Mouse (Mus musculus): ENCODE measurements around the gene Pmm1.
"Not testable (repeated sequence)": the region's sequence is repeated elsewhere in the genome, so short reads cannot be mapped to it uniquely, and the experiment has no call there.

Pmm1 gene

DNA sequence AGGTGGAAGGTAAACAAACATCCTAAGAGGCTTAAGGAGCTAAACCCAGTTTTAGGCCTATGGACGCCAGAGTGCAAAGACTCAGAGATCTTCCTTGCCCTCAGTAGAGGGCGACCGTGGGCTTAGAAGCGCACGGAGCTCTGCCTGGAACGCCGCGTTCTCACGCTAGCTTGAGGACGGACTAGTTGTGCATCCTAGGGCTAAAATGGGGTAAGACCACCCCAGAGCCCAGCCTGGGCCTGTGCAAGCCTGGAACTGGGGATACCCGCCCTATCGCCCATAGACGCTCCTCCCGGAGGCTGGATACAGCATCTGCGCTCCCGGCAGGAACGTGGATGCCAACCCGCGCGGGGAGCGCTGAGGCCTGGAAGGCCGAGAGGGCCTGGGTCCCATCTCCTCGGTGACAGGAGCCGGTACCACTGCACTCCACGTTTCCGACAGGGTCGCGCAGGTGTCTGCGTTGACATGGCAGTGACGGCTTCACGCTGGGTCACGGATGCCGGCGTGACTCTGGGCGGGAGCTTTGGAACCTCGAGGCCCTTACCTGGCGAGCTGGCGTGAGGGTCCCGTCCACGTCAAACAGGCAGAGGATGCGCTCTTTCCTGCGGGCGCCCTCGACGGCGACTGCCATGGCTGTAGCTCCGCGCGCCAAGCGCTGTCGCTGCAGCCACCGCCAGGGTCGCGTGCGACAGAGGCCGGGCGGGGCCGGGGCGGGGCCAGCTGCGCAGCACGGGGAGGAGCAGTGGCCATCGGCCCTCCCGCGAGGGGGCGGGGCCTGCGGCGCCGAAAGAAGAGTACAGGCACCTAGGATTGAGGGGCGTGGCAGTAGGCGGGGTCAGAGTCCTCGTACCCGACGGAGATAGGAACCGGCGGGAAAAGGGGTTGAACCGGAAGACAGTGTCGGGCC lies at the start of gene Pmm1:
Pmm1 (minus strand) TSS at position 760 of the 907 bp plus-strand sequence.
- peak; percentile 100 for DNase-seq

DNA sequence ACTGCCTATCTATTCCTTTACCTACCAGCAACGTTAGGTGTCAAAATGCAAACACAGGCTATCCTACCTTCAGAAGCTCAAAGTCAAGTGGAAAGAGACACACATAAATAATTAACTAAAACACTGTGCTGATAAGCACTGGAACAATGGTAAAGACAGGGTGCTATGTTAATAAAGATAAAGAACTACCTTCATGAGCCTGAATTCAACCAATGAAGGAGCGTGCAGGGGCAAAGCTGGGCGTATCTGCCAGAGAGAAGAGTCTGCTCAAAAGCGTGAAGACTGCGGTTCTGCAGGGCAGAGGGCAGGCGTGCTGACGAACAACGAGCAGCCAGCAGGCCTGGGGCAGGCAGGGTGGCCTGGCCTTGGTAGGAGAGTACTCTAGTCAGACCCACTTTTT lies 43.5 kb upstream of the Pmm1 start:
- DNase-seq, result no peak

DNA sequence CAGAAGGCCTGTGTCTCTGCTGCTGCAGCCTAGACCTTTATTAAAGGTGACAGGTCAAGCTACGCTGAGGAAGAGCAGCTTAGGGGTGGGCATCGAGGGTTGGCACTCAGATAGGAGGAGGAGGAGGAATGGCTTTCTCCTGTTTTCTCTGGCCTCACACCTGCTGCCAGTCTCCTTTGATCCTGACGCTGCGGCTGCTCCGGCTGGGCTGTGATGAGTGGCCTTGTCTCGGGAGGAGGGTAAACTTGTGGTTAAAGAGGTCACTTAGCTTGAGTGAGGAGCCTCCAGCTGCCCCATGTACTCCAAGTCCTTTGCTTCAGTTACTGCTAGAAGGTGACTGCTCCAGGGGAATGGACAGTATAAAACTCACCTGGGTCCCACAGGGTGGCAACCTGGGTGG lies 33.3 kb upstream of the Pmm1 start:
- DNase-seq, result no peak

DNA sequence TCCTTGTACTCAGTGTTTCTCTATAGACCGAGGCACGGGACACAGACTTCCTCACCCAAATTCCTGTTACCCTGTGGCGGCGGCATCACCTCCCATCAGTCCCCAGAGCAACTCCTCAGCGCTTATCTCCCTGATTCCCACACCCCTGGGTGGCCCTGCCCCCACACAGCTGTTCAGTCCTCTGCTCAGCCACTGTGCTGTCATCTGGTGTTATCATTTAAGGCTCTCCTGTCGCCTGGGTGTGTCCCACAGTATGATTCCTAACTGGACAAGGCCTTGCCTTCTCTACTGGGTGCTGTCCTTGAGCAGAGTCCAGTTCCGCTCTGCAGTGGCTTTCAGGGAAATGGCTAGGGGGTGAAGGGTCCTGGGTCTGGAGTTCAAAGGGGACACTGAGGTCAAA lies 29.8 kb upstream of the Pmm1 start:
- DNase-seq, result peak; percentile 96

- DNase-seq, result peak; percentile 99
Observed at GRCm38 (mm10) chr15:81989371-81990062, 28.8 kb upstream of the Pmm1 start.

DNA sequence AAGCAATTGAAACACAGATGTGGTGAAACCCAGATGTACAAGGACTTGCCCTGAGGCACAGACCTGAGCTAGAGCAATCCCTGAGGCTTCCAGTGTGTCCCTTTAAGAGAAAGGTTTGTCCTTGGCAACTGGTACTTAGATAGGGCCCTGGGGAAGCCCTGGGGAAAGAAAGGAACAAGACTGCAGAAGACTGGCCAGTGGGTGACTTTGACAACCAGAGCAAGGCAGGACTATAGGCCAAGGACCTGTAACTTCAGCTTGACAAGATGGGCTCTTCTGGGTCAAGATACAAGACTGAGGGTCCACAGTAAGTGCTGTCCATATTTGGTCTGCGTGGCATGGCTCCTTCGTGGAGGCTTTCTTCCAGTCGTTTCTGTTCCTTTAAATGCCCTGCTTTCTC lies 26.9 kb upstream of the Pmm1 start, which contains the start of gene Xrcc6:
Xrcc6 (plus strand) TSS at position 190 of the 400 bp plus-strand sequence.
- no peak for DNase-seq

DNA sequence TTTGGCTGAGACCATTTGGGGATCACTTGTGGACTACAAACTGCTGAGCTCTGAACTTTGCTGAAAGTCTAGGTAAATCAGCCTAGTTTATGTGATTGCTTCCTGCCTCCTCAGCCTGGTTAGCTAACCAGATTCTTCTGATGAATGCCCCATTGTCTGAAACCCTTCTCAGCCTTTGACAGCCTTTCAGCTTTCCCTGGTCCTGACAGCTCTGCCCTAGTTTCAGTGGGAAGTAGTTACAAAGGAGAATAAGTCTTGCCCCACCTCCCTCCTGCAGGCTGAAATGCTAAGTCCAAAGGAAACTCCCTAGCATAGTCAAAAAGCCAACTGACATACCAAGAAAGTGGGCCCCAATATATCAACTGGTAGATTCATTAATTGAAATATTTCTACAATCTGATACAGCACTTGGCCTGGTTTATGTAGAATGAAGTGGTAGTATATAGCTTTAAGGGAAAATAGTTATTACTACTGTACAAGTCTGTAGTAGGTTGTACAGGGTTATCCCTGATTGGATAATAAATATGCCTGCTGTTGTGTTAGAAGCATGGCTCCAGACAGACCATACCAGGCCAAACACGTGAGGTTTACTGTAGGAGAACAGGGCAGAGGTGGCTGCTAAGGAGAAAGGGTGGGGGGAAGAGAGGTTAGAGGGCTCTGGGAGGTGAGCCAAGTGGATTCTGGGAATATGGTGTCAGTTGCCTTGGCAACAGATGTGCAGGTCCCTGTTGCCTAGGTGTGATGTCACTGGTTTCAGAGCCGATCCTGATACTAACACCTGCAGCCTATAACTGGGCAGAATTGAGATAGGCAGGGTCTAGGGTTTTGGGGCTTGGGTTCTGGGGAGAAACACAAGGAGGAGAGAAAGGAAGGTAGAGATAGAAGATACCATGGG lies 24.8 kb upstream of the Pmm1 start:
- DNase-seq, result no peak

- DNase-seq, result no peak
Observed at GRCm38 (mm10) chr15:81982173-81982572, 21.4 kb upstream of the Pmm1 start.

DNA sequence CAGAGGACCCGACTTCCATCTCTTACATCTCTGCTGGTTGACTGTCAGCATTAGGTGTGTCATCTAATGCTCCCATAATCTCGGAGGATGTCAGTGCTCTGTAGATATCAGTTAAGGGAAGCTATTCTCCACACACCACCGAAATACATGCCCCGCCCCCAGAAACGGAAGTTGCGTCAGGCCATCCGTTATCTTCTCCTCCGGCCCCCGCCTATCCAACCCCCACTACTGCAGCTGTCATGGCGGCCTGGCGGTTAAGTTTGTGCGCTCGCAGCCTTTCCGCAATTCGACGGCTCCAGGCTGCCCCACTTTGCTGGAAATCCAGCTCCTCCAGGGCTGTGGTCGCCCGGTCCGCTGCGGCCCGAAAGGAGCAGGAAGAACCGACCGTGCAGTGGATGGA lies 19.6 kb upstream of the Pmm1 start, which contains the start of gene 1700029P11Rik:
1700029P11Rik (plus strand) TSS at position 220 of the 400 bp plus-strand sequence.
- DNase-seq, result no peak

DNA sequence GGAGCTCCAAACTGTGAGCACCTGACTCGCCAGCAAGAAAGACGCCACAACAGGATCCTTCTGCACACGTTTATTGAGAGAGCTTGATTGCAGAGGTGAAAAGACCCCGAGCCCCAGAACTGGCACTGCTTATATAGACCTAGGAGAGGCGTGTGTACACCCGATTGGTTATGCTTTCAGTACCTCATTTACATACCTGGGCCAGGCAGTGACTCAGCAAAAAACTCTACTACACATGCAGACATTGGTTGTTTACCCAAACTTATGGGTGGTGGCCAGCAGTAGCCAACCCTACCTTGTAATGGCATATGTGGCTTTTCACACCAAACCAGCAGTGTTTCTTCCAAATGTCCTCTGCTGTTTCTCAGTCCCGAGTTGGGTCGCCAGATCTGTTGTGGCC lies 14.4 kb upstream of the Pmm1 start:
- not testable (repeated sequence) for DNase-seq

GRCm38 (mm10) chr15:81970498-81970897 lies 9.8 kb upstream of the Pmm1 start:
- not testable (repeated sequence) for DNase-seq

GRCm38 (mm10) chr15:81969635-81970034 lies 8.9 kb upstream of the Pmm1 start:
- DNase-seq, result not testable (repeated sequence)

DNA sequence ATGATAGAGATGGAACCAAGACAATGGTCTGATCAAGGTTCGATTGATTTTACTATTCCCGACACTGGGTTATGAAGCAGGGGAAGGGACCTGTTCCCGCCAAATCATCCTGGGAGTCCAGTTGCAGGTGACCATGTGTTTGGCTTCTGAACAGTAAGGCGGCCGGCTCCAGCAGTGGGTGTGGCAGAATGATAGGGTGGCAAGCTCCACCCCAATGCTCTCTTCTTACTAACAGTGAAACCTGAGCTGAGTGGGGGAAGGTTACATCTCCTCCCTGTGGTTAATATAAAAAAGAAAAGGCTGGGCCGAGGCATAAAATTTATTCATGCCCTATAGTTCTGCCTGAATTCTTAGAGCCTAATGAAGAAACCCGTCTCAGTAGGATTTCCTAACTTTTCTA lies 8.4 kb upstream of the Pmm1 start:
- peak; percentile 92 for DNase-seq

DNA sequence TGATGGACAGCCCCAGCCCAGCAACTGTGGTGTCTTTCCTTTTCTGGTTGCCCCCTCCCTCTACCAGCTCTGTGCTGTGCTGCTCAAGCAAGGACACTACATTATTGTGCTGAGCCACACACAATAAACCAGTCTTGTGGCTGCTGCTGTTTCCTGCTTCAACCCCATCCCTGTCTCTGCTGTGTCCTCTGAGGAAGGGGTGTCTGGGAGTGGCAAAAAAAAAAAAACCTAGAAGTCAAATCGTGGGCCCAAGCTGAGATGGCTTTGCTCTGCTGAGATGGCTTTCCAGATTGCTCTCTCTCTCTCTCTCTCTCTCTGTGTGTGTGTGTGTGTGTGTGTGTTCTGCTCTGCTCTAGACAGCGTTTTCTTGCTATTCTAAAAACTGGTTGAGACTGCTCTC lies 7.7 kb upstream of the Pmm1 start:
- DNase-seq, result no peak

GRCm38 (mm10) chr15:81967821-81968220 lies 7.1 kb upstream of the Pmm1 start:
- no peak for DNase-seq

- no peak for DNase-seq
Observed at GRCm38 (mm10) chr15:81966062-81966829, 5.5 kb upstream of the Pmm1 start.

DNA sequence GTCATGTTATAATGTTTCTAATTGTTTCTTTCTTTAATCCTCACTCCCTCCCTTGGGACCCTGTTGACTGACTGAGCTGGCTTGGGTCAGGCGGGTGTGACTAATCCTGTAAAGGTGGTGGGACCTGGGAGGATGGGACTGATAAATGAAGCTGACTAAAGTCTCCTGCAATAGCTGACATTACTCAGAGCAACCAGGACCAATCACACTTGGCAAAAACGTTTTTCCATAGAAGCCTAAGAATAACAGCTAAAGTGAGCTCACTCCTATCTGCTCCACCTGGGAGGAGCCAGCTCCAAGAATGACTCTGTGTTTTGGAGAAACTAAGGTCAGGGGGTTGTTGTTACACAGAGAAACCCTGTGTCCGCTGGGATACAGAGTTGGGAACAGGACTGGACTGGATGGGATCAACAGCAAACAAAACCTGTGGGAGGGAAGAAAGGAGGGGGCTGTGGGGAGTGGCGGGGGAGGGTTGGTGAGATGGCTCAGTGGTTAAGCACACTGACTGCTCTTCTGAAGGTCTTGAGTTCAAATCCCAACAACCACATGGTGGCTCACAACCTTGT lies 4.3 kb upstream of the Pmm1 start:
- DNase-seq, result no peak

DNA sequence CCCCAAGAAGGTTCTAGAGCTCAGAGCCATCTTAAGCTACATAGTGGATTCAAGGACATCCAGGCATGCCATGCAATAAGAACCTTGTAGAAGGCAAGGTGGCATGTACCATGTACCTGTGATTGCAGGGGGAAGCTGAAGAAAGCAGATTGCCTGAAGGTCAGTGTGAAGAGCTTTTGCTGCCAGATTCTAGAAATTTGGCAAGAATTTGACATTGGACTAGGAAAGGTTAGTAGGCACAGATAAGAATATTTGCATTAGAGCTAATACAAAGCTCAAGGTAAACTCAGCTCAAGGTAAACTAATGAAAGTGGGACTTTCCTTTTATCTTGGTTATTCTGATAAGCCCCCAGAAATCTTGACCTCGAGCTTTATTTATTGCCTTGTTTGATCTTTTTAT lies 3.5 kb upstream of the Pmm1 start:
- DNase-seq, result no peak

GRCm38 (mm10) chr15:81961078-81961451 lies 335 bp upstream of the Pmm1 start:
- DNase-seq, result no peak

DNA sequence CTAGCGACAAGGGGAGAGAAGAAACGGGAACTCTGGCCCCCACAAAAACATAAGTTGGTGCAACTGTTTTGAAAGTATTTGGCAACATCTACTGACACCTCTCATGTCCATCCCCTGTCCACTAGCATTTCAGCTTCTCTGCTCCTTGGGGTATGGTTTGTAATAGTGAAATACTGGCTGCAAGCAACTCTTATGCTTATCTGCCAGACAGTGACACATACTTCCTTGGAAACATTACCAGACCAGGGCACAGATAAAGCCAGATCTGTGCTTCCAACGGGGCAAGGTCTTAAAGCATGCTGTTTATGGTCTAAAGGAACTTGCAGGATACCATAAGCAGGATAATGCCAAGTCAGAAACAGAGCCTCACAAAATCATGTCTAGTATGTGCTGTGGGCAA lies 1.8 kb downstream of the Pmm1 start:
- no peak for DNase-seq

DNA sequence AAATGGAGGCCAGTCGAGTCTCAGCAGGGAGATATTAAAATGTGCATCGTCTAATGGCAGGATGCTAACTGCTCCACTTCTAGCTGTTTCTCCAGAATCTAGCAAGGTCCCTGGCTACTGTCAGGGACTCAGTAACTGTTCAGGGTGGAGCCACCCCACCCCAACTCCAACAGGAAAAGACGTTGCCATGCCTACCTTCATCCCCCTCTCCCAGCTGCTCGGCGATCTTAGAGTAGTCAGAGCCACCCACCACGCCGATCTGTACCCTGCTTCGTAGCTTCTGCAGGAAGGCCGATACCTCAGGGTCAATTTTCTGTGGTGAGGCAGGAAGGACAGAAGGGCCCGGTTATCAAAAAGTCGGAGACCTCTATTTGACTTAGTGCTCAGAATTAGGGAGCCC lies 3.1 kb downstream of the Pmm1 start:
- no peak for DNase-seq

DNA sequence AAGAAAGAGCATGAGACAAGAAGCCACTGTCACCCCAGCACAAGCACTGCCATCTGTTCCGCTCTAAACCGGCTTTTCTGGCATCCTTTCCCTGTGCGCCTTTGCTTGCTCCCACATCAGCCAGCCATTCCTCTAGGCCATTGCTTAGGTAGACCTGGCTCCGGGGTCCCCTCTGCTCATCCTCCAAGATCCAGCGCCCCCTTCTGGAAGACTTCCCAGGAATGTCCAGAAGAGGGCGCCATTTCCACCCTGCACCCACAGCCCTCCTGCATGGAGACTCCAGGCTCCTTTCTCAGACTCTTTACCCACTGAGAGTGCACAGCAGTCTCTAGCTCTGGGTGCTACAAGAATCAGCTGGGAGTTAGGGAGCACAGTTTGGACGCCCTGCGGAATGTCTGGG lies 4.3 kb downstream of the Pmm1 start:
- peak; percentile 88 for DNase-seq

Data from heart, adult 11 months (tissue).